Mouse (Mus musculus) right cerebral cortex, postnatal 14 days (tissue): ENCODE results near the gene Tmem86b.
"Not testable (repeated sequence)": the region's sequence is repeated elsewhere in the genome, so short reads cannot be mapped to it uniquely, and the experiment has no call there.

Source experiments
- DNase-seq: peaks from one replicate; pipeline ENCODE4 v3.0.0; 2022

The Tmem86b gene

DNA sequence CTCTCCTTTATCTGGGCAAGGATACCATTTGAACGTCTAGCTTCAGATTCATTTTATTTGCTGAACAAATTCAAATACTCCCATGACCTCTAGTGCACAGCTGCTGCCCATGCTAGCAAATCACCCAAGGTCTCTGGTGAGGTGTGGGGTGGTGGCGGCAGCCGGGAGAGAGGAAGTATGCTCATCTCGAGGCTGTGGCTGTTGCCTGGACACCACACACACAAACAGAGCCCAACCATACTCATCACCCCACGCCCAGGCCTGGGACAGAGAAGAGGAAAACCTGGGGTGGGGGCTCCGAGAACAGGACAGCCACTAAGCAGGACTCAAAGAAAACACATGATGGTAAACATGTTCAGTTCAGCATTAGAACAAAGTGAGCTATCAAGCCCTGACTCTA lies 16.1 kb upstream of the Tmem86b start:
- no peak for DNase-seq

DNA sequence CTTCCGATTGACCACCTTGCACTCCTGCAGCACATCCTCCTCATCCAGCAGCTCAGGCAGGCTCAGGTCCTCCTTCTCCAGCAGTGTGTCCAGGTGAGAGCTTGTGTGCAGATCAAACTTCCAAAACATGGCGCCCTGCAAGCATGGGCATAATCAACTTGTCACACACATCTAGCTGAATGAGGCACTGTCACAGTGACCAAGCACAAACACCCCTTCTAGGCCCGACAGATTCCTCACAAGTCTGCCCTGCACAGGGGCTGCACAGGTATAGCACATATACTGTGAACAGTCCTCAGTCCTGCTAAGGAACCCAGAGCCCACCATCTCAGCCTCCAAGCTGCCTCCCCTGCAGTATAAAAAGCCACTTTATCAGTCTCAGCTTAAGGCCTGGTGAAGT lies 15.6 kb upstream of the Tmem86b start:
- DNase-seq = no peak

DNA sequence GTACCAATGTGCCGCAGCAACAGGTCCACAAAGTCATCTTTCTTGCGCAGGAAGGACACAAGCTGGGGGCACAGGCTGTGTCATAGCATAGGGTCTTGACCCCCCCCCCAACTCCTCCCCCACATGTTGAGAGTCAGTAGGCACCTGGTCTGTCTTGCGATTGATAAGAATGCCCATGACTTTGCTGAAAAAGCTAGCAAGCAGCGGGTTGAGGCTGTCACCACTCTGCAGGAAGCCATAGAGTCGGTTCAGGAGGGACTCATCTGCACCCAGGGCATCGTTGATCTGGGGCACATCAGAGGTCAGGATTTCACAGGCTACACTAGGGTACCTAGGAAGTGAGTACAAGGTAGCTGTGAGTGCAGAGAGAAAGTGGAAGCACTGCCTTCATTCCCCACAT lies 12.0 kb upstream of the Tmem86b start:
- no peak for DNase-seq

DNA sequence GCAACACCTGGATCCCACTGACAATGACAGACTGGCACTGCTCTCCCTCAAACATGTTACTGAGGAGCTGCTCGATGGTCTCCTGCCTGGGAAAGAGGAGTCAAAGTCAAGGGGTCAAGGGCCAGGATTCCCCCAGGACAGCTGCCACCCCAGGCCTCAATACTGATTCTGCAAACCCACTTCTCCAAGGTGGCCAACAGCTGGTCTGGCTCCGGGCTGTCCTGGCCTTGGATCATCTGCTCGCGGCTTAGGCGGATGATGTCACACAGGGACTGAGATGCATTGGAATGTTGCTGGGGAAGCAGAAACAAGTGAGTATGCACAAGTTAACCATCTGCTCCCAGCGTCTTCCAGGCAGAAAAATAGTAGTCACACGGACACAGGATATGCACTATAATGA lies 10.7 kb upstream of the Tmem86b start:
- DNase-seq = no peak

DNA sequence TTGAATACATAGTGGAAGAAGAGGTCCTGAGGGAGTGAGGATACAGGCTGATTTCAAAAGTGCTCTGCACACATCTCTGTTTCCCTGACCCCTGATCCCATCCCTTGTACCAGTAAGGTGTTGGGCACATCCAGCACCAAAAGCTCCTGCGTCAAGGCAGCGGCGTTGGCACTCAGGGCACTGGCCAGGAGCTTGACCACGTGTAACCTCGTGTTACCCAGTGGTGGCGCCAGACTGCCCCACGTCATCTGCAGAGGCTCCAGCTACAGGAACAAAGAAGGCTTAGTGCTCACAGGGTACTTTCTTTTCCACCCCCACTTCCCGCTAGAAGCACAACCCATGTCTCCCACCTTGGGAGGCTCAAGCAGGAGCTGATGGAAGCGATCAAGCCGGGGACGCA lies 9.9 kb upstream of the Tmem86b start:
- DNase-seq = no peak

DNA sequence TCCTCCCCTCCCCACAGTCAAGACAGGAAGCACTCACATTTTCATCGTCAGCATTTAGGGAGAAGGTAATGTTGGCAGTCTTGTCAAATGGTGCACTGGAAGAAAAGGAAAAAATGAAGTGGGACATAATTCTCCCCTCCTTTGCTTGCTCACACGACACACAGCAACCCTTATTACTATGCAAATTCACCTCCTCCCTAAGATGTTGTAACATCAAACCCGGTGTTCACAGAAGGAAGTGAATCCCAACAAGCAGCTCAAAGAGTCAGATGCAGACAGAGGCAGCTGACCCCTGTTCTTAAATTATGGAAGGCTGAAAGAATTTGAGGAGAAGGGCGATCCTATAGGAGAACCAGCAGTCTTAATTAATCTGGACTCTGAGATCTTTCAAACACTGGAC lies 5.0 kb upstream of the Tmem86b start:
- no peak for DNase-seq

DNA sequence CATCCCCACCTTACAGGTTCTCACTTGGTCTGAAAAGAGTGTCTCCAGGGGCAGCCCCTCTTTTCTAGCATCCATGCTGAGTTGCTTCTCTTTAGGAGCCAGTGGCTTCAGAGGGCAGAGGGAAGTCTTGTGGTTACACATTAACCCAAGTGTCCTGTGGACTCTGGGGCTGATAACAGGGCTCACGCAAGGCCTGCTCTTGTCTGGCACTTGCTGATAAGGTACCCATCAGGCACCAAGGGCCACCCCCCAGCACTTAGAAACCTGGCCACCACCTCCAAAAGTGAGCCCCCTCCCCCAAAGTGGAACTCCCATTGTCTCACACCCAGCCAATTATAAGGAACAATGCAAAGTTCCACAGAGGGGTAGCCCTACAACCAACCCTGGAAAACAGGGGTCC lies 1.0 kb downstream of the Tmem86b start:
- DNase-seq = no peak

DNA sequence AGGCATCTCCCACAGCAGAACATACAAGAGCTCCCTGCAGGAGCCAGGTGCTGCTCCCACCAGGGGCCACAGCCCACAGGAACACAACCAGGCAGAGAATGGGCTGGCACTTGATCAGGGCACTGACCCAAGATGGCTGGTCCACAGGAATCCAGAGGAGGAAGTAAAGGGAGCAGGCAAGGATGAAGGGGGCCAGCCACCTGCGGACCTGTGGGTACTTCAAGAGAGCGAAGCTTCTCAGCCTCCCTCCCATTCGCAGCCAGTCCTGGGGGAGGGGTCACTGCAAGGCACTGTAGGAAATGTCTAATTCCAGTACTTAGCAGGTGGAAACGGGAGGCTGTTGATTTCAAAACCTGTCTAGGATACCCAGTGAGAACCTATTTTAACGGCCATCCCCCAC lies 1.6 kb downstream of the Tmem86b start:
- DNase-seq = no peak

DNA sequence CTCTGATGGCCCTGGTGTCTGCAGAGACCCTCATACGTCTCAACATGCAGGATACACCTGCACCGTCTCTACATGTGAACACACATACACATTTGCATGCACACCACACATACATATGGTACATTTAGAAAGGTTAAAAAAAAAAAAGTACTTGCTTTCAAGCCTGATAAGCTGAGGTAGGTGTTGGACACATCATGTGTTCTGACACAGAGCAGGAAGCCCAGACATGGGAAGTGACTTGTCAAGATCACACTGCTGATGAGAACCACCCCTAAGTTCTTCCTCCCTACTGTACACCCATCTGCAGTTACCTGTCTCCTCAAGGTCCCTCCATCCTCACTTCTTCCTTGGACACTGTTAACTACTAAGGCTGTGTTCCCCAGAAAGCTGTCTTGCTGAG lies 5.3 kb downstream of the Tmem86b start:
- no peak for DNase-seq

DNA sequence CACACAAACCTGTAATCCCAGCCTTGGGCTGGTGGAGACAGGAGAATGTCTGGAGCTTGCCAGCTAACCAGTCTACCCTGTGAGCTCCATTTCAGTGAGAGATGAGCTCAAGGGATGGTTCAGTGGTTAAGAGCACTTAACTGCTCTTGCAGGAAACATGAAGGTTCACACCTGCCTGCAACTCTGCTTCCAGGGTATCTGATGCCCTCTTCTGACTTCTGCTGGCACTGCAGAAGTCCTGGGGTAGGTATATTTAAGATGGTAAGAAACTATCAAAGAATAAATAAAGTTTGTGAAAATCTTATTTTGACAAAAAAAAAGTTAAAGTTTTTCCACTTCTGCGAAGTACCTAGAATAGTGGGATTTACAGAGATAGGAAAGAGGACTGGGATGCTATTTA lies 6.9 kb downstream of the Tmem86b start:
- no peak for DNase-seq

DNA sequence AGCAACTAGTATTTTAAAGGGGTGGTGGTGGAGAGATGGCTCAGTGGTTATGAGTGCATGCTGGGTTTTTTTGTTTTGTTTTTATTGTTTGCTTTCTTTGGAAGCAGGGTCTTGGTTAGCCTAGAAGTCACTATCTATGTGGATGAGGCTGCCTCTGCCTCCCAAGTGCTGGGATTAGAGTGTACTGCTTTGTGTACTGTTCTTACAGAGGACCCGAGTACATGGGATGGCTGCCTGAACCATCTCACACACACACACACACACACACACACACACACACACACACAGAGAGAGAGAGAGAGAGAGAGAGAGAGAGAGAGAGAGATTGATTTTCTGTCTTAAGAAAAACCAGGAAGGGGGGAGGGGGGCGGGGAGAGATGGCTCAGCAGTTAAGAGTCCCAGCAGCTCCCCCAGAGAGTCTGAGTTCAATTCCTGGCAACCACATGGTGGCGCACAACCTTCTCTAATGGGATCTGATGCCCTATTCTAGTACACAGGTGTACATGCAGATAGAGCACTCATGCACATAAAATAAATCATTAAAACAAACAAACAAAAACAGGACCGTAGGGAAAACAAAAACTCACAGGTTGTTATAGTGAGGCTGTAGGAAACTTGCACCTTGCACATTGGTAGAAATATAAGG lies 7.6 kb downstream of the Tmem86b start:
- DNase-seq = peak; percentile 54

DNA sequence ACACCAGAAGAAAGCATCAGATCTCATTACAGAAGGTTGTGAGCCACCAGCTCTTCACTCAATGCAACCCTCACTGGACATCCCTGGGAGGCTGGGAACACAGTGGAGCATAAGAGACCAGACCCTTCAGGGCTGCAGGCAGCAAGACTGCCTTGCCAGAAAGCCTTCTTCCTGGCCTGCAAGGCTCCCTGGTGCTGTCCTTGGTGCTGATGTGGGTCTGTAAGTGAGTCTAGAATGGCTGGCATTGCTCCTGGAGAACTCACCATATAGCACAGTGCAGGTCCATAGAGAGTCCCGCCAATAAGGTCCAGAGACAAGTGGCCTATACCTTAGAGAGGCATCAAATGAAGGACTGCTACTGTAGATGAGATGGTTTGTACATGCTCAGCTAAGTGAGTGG lies 11.2 kb downstream of the Tmem86b start:
- no peak for DNase-seq

DNA sequence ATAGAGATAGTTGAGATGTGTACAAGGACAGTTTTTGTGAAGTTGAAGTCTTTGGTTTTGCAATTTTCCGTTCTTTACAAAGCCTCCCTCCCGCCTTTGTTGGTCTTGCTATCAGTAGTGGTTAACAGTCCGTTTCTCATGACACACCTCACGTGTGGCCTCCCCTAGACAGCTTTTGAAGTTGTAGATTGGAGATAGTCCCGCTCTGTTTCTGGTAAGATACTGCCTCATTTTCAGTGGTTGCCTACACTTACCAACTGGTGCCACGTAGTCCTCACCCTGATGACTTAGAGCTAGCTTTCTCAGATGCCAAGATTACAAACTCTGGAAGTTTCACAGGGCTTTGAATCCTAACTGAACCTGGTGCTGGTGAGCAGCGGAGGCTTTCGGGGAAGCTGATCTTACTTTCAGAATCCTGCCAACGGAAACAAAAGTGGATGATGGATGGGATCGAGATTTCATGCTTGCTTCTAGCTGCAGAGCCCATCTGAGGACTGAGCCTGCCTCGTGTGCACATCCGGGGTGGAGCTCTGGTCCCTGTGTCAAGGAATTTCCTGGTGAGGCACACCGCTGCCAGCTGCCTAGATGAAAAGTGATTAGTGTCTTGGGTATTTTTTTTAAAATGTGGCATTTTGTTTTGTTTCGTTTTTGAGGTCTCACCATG lies 17.4 kb downstream of the Tmem86b start:
- no peak for DNase-seq

DNA sequence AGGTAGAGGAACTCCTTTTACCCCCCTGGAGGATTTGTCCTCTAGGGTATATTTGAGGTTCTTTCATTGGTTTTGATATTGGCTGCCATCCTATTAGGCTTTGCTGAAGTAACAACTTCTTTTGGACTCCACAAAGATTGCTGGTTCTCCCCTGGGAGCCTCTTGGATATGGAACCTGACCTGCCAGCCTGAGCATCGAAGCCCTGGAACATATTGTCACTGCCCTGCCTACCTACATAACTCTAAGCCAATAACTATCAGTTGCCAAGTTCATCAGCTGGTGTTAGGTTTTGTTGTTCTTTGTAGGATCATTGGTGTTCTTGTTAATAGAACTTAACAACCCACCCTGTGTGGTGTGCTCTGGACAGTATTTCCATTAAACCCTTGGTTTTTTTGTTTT lies 18.3 kb downstream of the Tmem86b start:
- DNase-seq = no peak

DNA sequence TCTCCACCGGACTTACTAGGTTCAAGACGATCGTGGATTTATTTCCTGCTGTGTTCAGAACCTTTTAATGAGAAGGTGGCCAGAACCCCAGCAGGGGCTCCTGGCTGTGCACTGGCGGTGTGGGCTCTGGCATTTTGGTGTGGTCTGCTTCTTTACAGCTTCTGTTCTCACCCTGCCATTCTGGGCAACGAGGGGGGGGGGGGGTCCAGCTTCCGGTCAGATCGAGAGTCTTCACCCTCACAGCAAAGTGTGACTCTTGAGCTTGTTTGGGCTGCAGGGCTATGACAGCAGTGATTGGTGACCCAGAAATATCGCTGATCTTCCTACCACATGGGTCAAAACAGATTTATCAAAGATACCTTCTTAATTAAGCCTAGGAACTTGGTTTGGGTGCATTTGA lies 18.8 kb downstream of the Tmem86b start:
- DNase-seq = no peak

DNA sequence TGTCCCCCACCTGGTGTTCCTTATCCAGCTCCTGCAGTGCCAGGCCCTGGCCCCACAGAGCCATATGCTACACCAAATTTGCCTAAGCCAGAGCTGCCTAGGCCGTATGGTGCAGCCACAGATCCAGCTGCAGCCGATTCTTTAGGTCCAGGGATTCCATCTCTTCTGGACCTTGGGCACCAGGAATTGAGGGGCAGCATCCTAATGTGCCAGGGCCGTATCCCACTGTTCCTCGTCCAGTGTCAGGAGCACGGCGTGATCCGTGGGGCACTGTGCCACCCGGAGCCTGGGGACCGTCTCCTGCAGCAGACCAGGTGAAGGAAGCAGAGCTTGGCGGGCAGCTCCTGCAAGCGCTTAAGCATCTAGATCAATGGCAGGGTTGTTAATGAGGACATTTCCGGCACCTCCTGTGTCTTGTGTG lies 19.3 kb downstream of the Tmem86b start:
- no peak for DNase-seq

DNA sequence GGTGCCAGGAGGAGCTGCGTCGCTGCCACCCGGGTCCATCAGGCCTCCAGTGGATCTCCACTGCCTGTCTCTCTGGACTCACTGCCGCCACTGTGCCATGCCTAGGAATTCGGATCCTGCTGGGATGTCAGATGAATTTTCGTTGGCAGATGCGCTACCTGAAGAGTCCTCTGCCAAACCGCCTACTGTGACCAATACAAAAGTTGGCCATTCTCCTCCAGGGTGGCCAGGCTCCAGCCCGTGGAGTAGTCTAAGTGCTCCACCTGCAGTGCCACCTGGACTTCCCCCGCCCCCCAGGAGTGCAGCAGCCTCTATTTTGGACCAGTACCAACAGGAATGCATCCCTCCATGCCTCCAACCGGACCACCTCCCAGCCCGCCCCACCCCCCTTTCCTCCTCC lies 19.7 kb downstream of the Tmem86b start:
- DNase-seq = no peak

DNA sequence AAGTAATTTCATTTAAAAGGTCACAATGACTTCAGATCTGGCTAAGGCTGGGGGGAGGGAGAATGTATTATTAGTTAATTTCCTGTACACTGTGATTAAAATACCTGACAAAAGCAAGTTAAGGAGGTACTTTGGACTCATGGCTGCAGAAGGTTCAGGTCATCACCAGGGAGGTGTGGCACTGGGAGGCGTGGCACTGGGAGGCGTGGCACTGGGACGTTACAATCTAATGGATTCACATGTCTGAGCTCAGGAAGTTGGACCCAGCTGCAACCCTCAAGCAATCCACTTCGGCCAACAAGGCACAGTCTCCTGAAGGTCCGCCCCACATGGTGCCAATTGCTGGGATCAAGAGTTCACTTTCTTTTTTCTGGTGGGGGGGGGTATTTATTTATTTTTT lies 23.2 kb downstream of the Tmem86b start:
- DNase-seq = no peak

DNA sequence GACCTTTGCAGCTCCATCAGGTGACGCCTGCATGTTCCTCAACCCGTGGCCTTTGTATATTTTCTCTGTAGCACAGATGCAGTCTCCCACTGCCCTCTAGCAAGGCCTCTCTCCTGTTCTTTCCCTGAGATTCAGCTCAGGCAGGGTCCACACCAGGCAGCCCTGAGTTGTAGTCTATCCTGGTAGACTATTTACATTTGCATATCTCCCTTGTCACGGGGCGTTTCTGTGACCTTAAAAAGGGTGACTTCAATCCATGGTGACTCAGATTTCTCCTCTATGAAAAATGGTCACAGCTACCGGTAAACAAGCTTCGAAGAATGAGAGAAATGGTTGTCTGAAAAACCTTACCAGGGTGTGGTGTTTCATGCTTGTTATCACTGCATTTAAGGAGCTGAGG lies 27.3 kb downstream of the Tmem86b start, which contains the start of gene Ptprh:
TSS of gene Ptprh (minus strand) at position 169 of the 400 bp plus-strand sequence.
- DNase-seq = no peak

DNA sequence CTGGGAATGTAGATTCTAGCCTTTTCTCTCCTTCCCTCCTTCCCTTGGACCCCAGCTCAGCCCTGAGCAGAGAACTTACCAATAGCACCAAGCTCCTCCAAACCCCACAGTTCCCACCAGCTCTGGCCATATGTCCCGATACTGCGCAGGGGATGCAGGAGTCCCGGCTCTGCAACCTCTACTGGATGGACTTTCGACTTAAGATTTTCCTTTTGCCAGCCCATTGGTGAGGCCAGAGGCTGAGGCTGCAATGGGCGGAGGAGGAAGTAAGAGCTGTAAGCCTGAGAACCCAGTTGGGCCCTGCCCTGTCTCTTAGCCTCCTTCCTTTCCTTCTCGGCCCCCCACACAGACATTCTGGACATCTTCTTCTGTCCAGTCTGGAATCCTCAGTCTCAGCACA lies 28.3 kb downstream of the Tmem86b start:
- DNase-seq = no peak

DNA sequence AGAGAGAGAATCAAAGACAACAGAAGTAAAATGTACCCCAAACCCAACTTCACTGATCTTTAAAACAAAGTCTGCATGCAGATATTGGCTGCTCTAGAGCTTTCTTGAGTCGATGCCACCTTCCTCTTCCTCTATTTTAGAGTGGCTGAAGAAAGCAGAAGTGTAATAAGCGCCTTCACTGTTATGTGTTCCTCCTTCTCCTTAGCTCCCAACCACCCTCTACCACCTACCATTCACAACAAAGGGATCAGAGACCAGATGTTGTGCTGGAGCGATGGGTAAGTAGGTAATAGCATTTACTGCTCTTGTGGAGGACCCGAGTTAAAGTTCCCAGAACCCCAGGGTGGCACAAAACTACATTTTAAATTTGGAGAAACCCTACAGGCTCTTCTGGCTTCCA lies 34.2 kb downstream of the Tmem86b start:
- not testable (repeated sequence) for DNase-seq

DNA sequence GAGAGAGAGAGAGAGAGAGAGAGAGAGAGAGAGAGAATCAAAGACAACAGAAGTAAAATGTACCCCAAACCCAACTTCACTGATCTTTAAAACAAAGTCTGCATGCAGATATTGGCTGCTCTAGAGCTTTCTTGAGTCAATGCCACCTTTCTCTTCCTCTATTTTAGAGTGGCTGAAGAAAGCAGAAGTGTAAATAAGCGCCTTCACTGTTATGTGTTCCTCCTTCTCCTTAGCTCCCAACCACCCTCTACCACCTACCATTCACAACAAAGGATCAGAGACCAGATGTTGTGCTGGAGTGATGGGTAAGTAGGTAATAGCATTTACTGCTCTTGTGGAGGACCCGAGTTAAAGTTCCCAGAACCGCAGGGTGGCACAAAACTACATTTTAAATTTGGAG lies 49.7 kb downstream of the Tmem86b start:
- DNase-seq = not testable (repeated sequence)
